Mouse (Mus musculus): Measurements from ENCODE around the gene Ttc3.

Ttc3 gene

GRCm38 (mm10) chr16:94356776-94357494 lies 13.5 kb upstream of the Ttc3 start:
- no peak for DNase-seq (ENCODE audit: extremely low read depth, insufficient read length, low spot score)

GRCm38 (mm10) chr16:94358091-94358490 lies 12.3 kb upstream of the Ttc3 start:
- DNase-seq (ENCODE audit: extremely low read depth, insufficient read length, low spot score): no peak

- no peak for DNase-seq (ENCODE audit: extremely low read depth, insufficient read length, low spot score)
These were observed 9.7 kb upstream of the Ttc3 start for GRCm38 (mm10) chr16:94360578-94361350.

- peak; percentile 75 for DNase-seq (ENCODE audit: extremely low read depth, insufficient read length, low spot score)
These were observed 8.1 kb upstream of the Ttc3 start for GRCm38 (mm10) chr16:94362174-94362873.

- DNase-seq (ENCODE audit: extremely low read depth, insufficient read length, low spot score): peak; percentile 14
These were observed 6.6 kb upstream of the Ttc3 start for GRCm38 (mm10) chr16:94363814-94364213.

GRCm38 (mm10) chr16:94365435-94365834 lies 5.0 kb upstream of the Ttc3 start:
- no peak for DNase-seq (ENCODE audit: extremely low read depth, insufficient read length, low spot score)

GRCm38 (mm10) chr16:94369596-94370172 lies 734 bp upstream of the Ttc3 start:
- no peak for DNase-seq (ENCODE audit: extremely low read depth, insufficient read length, low spot score)

GRCm38 (mm10) chr16:94370915-94371300 lies 490 bp downstream of the Ttc3 start:
- DNase-seq (ENCODE audit: extremely low read depth, insufficient read length, low spot score): peak; percentile 90

- DNase-seq (ENCODE audit: extremely low read depth, insufficient read length, low spot score): peak; percentile 65
These were observed 998 bp downstream of the Ttc3 start, which contains the start of gene Pigp for GRCm38 (mm10) chr16:94371301-94371931. Pigp (minus strand) TSS chr16:94371842.

GRCm38 (mm10) chr16:94379386-94379785 lies 9.0 kb downstream of the Ttc3 start:
- peak; percentile 13 for DNase-seq (ENCODE audit: extremely low read depth, insufficient read length, low spot score)

- no peak for DNase-seq (ENCODE audit: extremely low read depth, insufficient read length, low spot score)
These were observed 12.9 kb downstream of the Ttc3 start for GRCm38 (mm10) chr16:94383277-94383676.

GRCm38 (mm10) chr16:94387690-94388089 lies 17.3 kb downstream of the Ttc3 start:
- no peak for DNase-seq (ENCODE audit: extremely low read depth, insufficient read length, low spot score)

- DNase-seq (ENCODE audit: extremely low read depth, insufficient read length, low spot score): no peak
These were observed 21.9 kb downstream of the Ttc3 start for GRCm38 (mm10) chr16:94392299-94392698.

- no peak for DNase-seq (ENCODE audit: extremely low read depth, insufficient read length, low spot score)
These were observed 24.6 kb downstream of the Ttc3 start for GRCm38 (mm10) chr16:94395051-94395450.

GRCm38 (mm10) chr16:94396641-94397040 lies 26.2 kb downstream of the Ttc3 start:
- DNase-seq (ENCODE audit: extremely low read depth, insufficient read length, low spot score): no peak

GRCm38 (mm10) chr16:94399141-94399540 lies 28.7 kb downstream of the Ttc3 start:
- no peak for DNase-seq (ENCODE audit: extremely low read depth, insufficient read length, low spot score)

GRCm38 (mm10) chr16:94401636-94402035 lies 31.2 kb downstream of the Ttc3 start:
- DNase-seq (ENCODE audit: extremely low read depth, insufficient read length, low spot score): no peak

- DNase-seq (ENCODE audit: extremely low read depth, insufficient read length, low spot score): no peak
These were observed 31.8 kb downstream of the Ttc3 start for GRCm38 (mm10) chr16:94402185-94402584.

- no peak for DNase-seq (ENCODE audit: extremely low read depth, insufficient read length, low spot score)
These were observed 40.9 kb downstream of the Ttc3 start for GRCm38 (mm10) chr16:94411287-94411686.

- no peak for DNase-seq (ENCODE audit: extremely low read depth, insufficient read length, low spot score)
These were observed 41.8 kb downstream of the Ttc3 start for GRCm38 (mm10) chr16:94412198-94412597.

GRCm38 (mm10) chr16:94412760-94413159 lies 42.3 kb downstream of the Ttc3 start:
- no peak for DNase-seq (ENCODE audit: extremely low read depth, insufficient read length, low spot score)
